Mouse (Mus musculus) CH12.LX (cell line): ENCODE measurements around the gene Mov10l1.

Experiments used
- CTCF ChIP-seq, 2 experiments: IDR thresholded peaks in 1 of 2; conservative IDR thresholded peaks in 1 of 2; 2 replicates each; pipeline ENCODE4 v1.5.1; 2011 to 2012; ENCODE audit warnings: low read depth in 2 of 2, low read length in 2 of 2, improper control_type of control experiment in 1 of 2, inconsistent platforms in 1 of 2, mild to moderate bottlenecking in 1 of 2, moderate library complexity in 1 of 2
- E2F4 ChIP-seq: IDR thresholded peaks from 2 replicates; pipeline ENCODE4 v1.6.1; 2011; ENCODE audit warnings: low read depth, low read length, improper control_type of control experiment; ENCODE audit not compliant: insufficient replicate concordance
- KAT2A ChIP-seq: IDR thresholded peaks from 2 replicates; pipeline ENCODE4 v1.6.1; 2012; ENCODE audit warnings: low read length, improper control_type of control experiment, inconsistent platforms; ENCODE audit not compliant: insufficient replicate concordance
- POLR2A ChIP-seq: IDR thresholded peaks from 2 replicates; pipeline ENCODE4 v1.6.1; 2011; ENCODE audit warnings: low read depth, mild to moderate bottlenecking, improper control_type of control experiment, low read length
- POLR2AphosphoS2 ChIP-seq: IDR thresholded peaks from 2 replicates; pipeline ENCODE4 v1.6.1; 2011; ENCODE audit warnings: low read depth, low read length, improper control_type of control experiment
- UBTF ChIP-seq: IDR thresholded peaks from 2 replicates; pipeline ENCODE4 v1.6.1; 2012; ENCODE audit warnings: low read depth, mild to moderate bottlenecking, inconsistent platforms, low read length, improper control_type of control experiment, moderate library complexity
- USF2 ChIP-seq: conservative IDR thresholded peaks from 2 replicates; pipeline ENCODE4 v1.6.1; 2011; ENCODE audit warnings: low read depth, low read length, improper control_type of control experiment
- ZC3H11A ChIP-seq: IDR thresholded peaks from 2 replicates; pipeline ENCODE4 v1.6.1; 2012; ENCODE audit warnings: low read depth, mild to moderate bottlenecking, inconsistent platforms, low read length, improper control_type of control experiment

- TF ChIP-seq E2F4 (no peak), POLR2A (no peak), CTCF (conservative IDR thresholded peaks at IDR 0.05 in 1 of 2, IDR thresholded peaks at IDR 0.05 in 1 of 2; ENCODE audit: low read depth in 2 of 2, low read length in 2 of 2) (no peak), POLR2AphosphoS2 (no peak), KAT2A (no peak), UBTF (no peak), ZC3H11A (no peak), USF2 (no peak)
Measured at GRCm38 (mm10) chr15:89069336-89069840, 86.7 kb downstream of the Mov10l1 start.
